Mouse (Mus musculus) left cerebral cortex, adult 11 months (tissue): ENCODE data around the gene Rcl1.

ENCODE experiments used
- DNase-seq: peaks from one replicate; pipeline ENCODE4 v3.0.0; 2022; ENCODE audit warnings: low spot score

Rcl1 gene

GRCm38 (mm10) chr19:29151443-29151842 is 50.3 kb downstream of the Rcl1 start:
- DNase-seq: no peak

GRCm38 (mm10) chr19:29155552-29155951 is 54.4 kb downstream of the Rcl1 start:
- DNase-seq: no peak

GRCm38 (mm10) chr19:29156417-29156816 is 55.2 kb downstream of the Rcl1 start:
- DNase-seq: no peak

GRCm38 (mm10) chr19:29157678-29158466 is 56.7 kb downstream of the Rcl1 start:
- no peak for DNase-seq

- no peak for DNase-seq
Measured at GRCm38 (mm10) chr19:29158486-29158885, 57.3 kb downstream of the Rcl1 start.

GRCm38 (mm10) chr19:29163817-29164527 is 62.8 kb downstream of the Rcl1 start:
- DNase-seq: no peak

GRCm38 (mm10) chr19:29164528-29165166 is 63.5 kb downstream of the Rcl1 start:
- DNase-seq: no peak

- DNase-seq: no peak
Measured at GRCm38 (mm10) chr19:29167938-29168337, 66.8 kb downstream of the Rcl1 start.

- DNase-seq: no peak
Measured at GRCm38 (mm10) chr19:29180336-29180735, 79.2 kb downstream of the Rcl1 start.

GRCm38 (mm10) chr19:29182166-29182565 is 81.0 kb downstream of the Rcl1 start:
- DNase-seq: no peak

- no peak for DNase-seq
Measured at GRCm38 (mm10) chr19:29185122-29185521, 83.9 kb downstream of the Rcl1 start.

GRCm38 (mm10) chr19:29185552-29186232 is 84.5 kb downstream of the Rcl1 start:
- DNase-seq: no peak

GRCm38 (mm10) chr19:29188879-29189278 is 87.7 kb downstream of the Rcl1 start:
- DNase-seq: no peak
